Mouse (Mus musculus) kidney, adult 2 months (tissue): Measurements from ENCODE around the gene Mmd.

Experiments
- CTCF ChIP-seq: fragments of 200-500 bp; conservative IDR thresholded peaks from 2 replicates; pipeline ENCODE4 v1.5.1; 2011; ENCODE audit warnings: low read depth, mild to moderate bottlenecking, control low read depth, low read length, moderate library complexity, mixed read lengths; ENCODE audit not compliant: insufficient read depth, insufficient read length
- POLR2A ChIP-seq: fragments of 200-500 bp; IDR thresholded peaks from one replicate; pipeline ENCODE4 v1.6.1; 2011; ENCODE audit warnings: low read depth, low read length, control low read depth

GRCm38 (mm10) chr11:90291156-90291555 lies 41.9 kb downstream of the Mmd start:
- no peak for TF ChIP-seq CTCF
- no peak for TF ChIP-seq POLR2A
